Comparison of ENCODE assay signal across 21 mouse cellular contexts in genomic region chr2:127254604-127255134, GRCm38 (mm10). TPM values are rescaled to one million over a fixed set of nuclear protein-coding genes. Genes with fewer than 3 reads are reported as not detected.
A peak's percentile ranks its signal among the peaks of the same experiment; 100 is the strongest.
DNase-seq lines count a peak whose midpoint lies in the region; ATAC-seq lines count a peak whose summit lies in the region.
"Had no signal": no experiment of that assay in that cellular context is flagged by ENCODE, and none has a peak within 500 bp of the region (broad histone marks: within the 10 kb centered on the region; RNA-seq: fewer than 3 reads in every experiment).

No protein-coding gene starts in this region.

- 78% methylated on average over 3 of the region's 3 CpGs for WGBS in heart, embryonic 13.5 days

- H3K36me3 ChIP-seq in heart, embryonic 13.5 days, result peaks cover 52% of the 10 kb centered on the region

- H3K4me1 ChIP-seq in heart, embryonic 13.5 days, result peaks cover 38% of the 10 kb centered on the region
- H3K4me1 ChIP-seq: forebrain, embryonic 12.5 days had no signal

- H3K9ac ChIP-seq in heart, embryonic 13.5 days, result 0 out of 2 replicates have a peak overlapping the region, but pooled peaks have one; percentile 44
- H3K9ac ChIP-seq: embryonic facial prominence, embryonic 15.5 days; forebrain, embryonic 12.5 days; hindbrain, embryonic 13.5 days had no signal

- no peak overlapping the region for H3K27ac ChIP-seq in heart, embryonic 13.5 days (replicated peaks)
- H3K27ac ChIP-seq: embryonic facial prominence, embryonic 15.5 days; forebrain, embryonic 12.5 days; heart, embryonic 10.5 days; hindbrain, embryonic 13.5 days; hindbrain, postnatal 0 days had no signal

- no peaks in the 10 kb centered on the region for H3K27me3 ChIP-seq in heart, embryonic 13.5 days (replicated peaks)
- H3K27me3 ChIP-seq: CH12.LX; embryonic facial prominence, embryonic 15.5 days; forebrain, embryonic 12.5 days; hindbrain, embryonic 13.5 days had no signal

- H3K4me3 ChIP-seq in heart, embryonic 13.5 days, result no peak overlapping the region
- H3K4me3 ChIP-seq: embryonic facial prominence, embryonic 15.5 days; forebrain, embryonic 12.5 days; heart, embryonic 10.5 days; hindbrain, embryonic 13.5 days had no signal

- peak; percentile 31 to 48 for DNase-seq in adrenal gland, postnatal 36 days
- no peak for DNase-seq in adrenal gland, postnatal 10 days
- DNase-seq in heart, adult 18-20 months, result no peak
- DNase-seq in NIH3T3 (ENCODE audit: low read depth), result peak; percentile 20
- peak; percentile 63 for DNase-seq in fibroblast of lung, adult 2 months (ENCODE audit: low read depth)
- DNase-seq: adrenal gland, postnatal 14 days; cerebellum, adult 11 months; cerebellum, adult 8-10 months; cerebellum, postnatal 14 days; embryo, embryonic 11 days; gastrocnemius, postnatal 14 days; heart, postnatal 4 days; kidney, adult 11 months had no signal

- ATAC-seq in heart, embryonic 13.5 days (ENCODE audit: extremely low read depth, insufficient number of reproducible peaks, low FRiP score, low TSS enrichment), result no peak
- ATAC-seq: forebrain, embryonic 16.5 days; hindbrain, postnatal 0 days had no signal

- H3K4me2 ChIP-seq in heart, embryonic 13.5 days, result no peak overlapping the region
- H3K4me2 ChIP-seq: embryonic facial prominence, embryonic 15.5 days; forebrain, embryonic 12.5 days; hindbrain, embryonic 13.5 days had no signal

- H3K9me3 ChIP-seq in heart, embryonic 13.5 days, result no peaks in the 10 kb centered on the region
- H3K9me3 ChIP-seq: embryonic facial prominence, embryonic 15.5 days; forebrain, embryonic 12.5 days; heart, embryonic 10.5 days; hindbrain, embryonic 13.5 days had no signal

RNA-seq across cellular contexts. Expression of gene Tmem127, which starts 7.0 kb away (rescaled TPM):
- 10 to 100 TPM; 69.4 to 93.4 TPM for total RNA-seq in adrenal gland, postnatal 36 days (2021)
- total RNA-seq in adrenal gland, postnatal 10 days (2021), result 10 to 100 TPM; 55.4 to 56.4 TPM
- 19.7 and 21.6 TPM in 2 replicates for polyA plus RNA-seq in heart, embryonic 13.5 days (2015; fragmentation: Nextera tagmentation; extraction: Ambion mirVana)
- 10 to 100 TPM; 26.4 to 28.8 TPM for total RNA-seq in heart, adult 18-20 months (2021)

RNA-seq across cellular contexts. Expression of gene Ciao1, which starts 7.1 kb away (rescaled TPM):
- total RNA-seq in adrenal gland, postnatal 36 days (2021), result 100 to 1,000 TPM; 113 to 147 TPM
- total RNA-seq in adrenal gland, postnatal 10 days (2021), result 10 to 100 TPM; 85.9 to 93.7 TPM
- polyA plus RNA-seq in heart, embryonic 13.5 days (2015; fragmentation: Nextera tagmentation; extraction: Ambion mirVana), result 48.4 and 55.5 TPM in 2 replicates
- 10 to 100 TPM; 56.2 to 68.7 TPM for total RNA-seq in heart, adult 18-20 months (2021)

RNA-seq across cellular contexts. Expression of gene Stard7, which starts 15.3 kb away (rescaled TPM):
- 100 to 1,000 TPM; 104 to 112 TPM for total RNA-seq in adrenal gland, postnatal 36 days (2021)
- 100 to 1,000 TPM; 143 to 175 TPM for total RNA-seq in adrenal gland, postnatal 10 days (2021)
- polyA plus RNA-seq in heart, embryonic 13.5 days (2015; fragmentation: Nextera tagmentation; extraction: Ambion mirVana), result 92.0 and 94.0 TPM in 2 replicates
- total RNA-seq in heart, adult 18-20 months (2021), result 100 to 1,000 TPM; 157 to 176 TPM

RNA-seq across cellular contexts. Expression of gene Snrnp200, which starts 46.5 kb away (rescaled TPM):
- 10 to 100 TPM; 74.0 to 76.0 TPM for total RNA-seq in adrenal gland, postnatal 36 days (2021)
- total RNA-seq in adrenal gland, postnatal 10 days (2021), result 10 to 100 TPM; 58.9 to 70.8 TPM
- 35.2 and 38.0 TPM in 2 replicates for polyA plus RNA-seq in heart, embryonic 13.5 days (2015; fragmentation: Nextera tagmentation; extraction: Ambion mirVana)
- total RNA-seq in heart, adult 18-20 months (2021), result 10 to 100 TPM; 65.2 to 66.4 TPM

RNA-seq across cellular contexts. Expression of gene 1810024B03Rik, which starts 46.6 kb away (rescaled TPM):
- 1 to 10 TPM; 1.4 to 1.7 TPM for total RNA-seq in adrenal gland, postnatal 36 days (2021)
- 1 to 10 TPM; 1.3 to 1.8 TPM for total RNA-seq in adrenal gland, postnatal 10 days (2021)
- polyA plus RNA-seq in heart, embryonic 13.5 days (2015; fragmentation: Nextera tagmentation; extraction: Ambion mirVana), result 1.1 and 1.4 TPM in 2 replicates
- under 1 TPM; 0.23 to 0.32 TPM for total RNA-seq in heart, adult 18-20 months (2021)

Comparison
In these comparisons a context has a peak if more than half of its experiments do, and no peak if none do; other contexts are left out.
1. DNase-seq: peak in adrenal gland, postnatal 36 days (2 of 2), NIH3T3 (single experiment) and fibroblast of lung, adult 2 months (single experiment); none in adrenal gland, postnatal 10 days (single experiment) and heart, adult 18-20 months (0 of 2).